Mouse (Mus musculus) C2C12 (cell line): ENCODE results near the gene Zc3h12a.

Source experiments
- CEBPB ChIP-seq: IDR thresholded peaks from one replicate; pipeline ENCODE4 v1.6.1; 2011; ENCODE audit warnings: low read depth, mild to moderate bottlenecking, control low read depth, moderate library complexity
- CTCF ChIP-seq: IDR thresholded peaks from one replicate; pipeline ENCODE4 v1.5.1; 2011; ENCODE audit not compliant: control insufficient read depth, insufficient read depth, insufficient read length
- MAX ChIP-seq: IDR thresholded peaks from one replicate; pipeline ENCODE4 v1.6.1; 2011; ENCODE audit warnings: mild to moderate bottlenecking, control low read depth
- MYOG ChIP-seq: IDR thresholded peaks from one replicate; pipeline ENCODE4 v1.6.1; 2011; ENCODE audit not compliant: control insufficient read depth, insufficient read length; ENCODE audit errors: extremely low read depth
- USF1 ChIP-seq: IDR thresholded peaks from one replicate; pipeline ENCODE4 v1.6.1; 2011; ENCODE audit warnings: low read depth, mild to moderate bottlenecking, control low read depth, moderate library complexity

- TF ChIP-seq USF1, result no peak
- no peak for TF ChIP-seq CTCF
- no peak for TF ChIP-seq MAX
- no peak for TF ChIP-seq MYOG
- no peak for TF ChIP-seq CEBPB
Observed at GRCm38 (mm10) chr4:125176639-125177165, 49.1 kb upstream of the Zc3h12a start.
